Mouse (Mus musculus) right cerebral cortex, postnatal 4 days (tissue): Measurements from ENCODE around the gene Fbxl18.
A peak's percentile ranks its signal among the peaks of the same experiment; 100 is the strongest.

Experiments used
- DNase-seq: peaks from one replicate; pipeline ENCODE4 v3.0.0-alpha.2; 2022

Fbxl18 gene

GRCm38 (mm10) chr5:142821266-142821973, 73.8 kb downstream of the Fbxl18 start:
- DNase-seq: peak; percentile 75

GRCm38 (mm10) chr5:142820276-142821265, 74.7 kb downstream of the Fbxl18 start:
- peak; percentile 83 for DNase-seq

- DNase-seq: peak; percentile 73
Observed at GRCm38 (mm10) chr5:142819385-142820275, 75.6 kb downstream of the Fbxl18 start.

DNA sequence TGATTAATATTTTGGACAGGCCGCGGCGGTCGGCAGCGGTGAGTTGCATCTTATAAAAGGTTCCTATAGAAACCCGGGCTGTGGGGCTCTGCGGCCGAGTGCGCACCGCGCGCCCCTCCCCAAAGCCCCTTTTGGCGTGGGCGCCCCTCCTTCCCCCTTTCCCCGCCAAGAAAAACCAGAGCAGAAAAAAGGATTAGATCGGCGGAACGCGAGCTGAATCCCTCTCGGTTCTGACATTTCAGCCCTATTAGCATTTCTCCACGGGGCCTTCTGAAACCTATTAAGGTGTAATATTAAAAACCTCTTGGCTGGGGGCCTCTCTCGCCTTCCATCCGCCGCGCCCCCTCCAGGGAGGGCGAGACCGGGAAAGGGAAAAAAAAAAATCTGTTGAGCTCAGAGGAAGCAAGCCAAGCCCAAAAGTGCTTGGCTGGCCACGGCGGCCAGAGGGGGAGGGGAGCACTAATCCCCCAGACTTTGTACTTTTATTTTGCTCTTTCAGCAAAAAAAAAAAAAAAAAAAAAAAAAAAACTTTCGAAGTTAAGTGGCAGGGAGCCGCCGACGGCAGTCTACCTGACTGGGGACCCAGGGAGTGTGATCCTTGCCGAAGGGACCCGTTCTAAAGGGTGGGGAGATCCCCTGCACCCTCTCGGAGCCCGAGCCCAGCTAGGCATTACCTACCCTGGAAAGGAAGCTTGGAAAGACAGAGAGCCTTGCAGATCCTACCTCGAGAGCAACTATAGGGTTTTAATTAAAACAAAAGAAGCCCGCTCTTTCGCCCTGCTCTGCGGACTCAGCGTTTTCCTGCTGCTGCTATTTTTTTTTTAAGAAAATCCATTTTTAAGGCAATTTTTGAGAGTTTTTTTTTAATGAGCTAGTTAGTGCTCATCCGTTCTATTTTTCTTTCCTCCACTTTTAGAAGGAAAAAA, 76.5 kb downstream of the Fbxl18 start:
- DNase-seq: peak; percentile 67

DNA sequence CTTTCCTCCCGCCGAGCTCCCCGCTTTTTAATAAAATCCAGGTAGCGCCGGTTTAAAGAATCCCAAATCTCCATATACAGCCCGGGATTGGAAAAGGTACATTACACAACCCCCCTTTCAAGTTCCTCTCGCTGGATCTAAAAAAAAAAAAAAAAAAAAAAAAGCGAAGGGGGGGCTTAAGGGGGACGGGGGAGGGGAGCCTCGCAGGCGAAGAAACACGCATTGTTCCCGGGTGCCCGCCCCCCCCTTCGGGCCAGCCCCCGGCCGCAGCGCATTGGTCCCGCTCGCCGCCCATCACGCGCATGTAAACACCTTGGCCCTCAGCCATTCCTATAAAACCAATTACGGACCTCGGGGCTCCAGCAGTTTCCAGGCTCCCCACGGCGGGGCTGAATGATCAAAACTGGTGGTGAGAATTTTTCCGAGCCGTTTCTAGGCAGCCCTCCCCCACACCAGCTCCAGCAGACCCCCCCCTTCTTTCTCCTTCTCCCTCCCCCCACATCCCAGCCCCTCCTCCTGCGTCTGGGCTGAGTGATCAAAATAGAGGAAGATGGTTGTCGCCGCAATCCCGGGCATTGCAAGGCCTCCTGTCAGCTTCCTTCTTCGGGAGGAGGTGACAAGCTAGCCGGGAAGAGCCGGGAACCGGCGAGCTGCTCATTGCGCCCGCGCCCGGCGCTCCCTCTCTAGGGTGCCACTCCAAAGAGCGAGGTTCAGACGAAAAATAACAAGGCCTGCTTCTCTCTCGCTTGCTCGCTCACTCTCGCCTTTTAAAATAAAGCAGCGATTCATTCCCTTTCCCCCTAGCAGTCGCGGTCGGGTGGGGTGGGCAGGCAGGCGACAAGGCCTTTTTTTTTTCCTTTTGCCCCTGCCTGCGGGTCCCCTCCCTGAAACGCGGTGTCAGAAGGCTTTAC, 77.4 kb downstream of the Fbxl18 start, which contains the start of gene Tnrc18:
Gene Tnrc18, minus strand, starts transcription at position 139 of the 911 bp plus-strand sequence.
- peak; percentile 99 for DNase-seq
